Mouse (Mus musculus) cerebellum, adult (tissue): ENCODE data around the gene Tpo.

Source experiments
- ATAC-seq: cut with Nextera tagmentation; 2 replicates; pipeline ENCODE4 v1.9.2; 2017; ENCODE audit warnings: mild to moderate bottlenecking, moderate library complexity, mixed read lengths; ENCODE audit not compliant: insufficient number of reproducible peaks, low FRiP score, low TSS enrichment

Gene Tpo

DNA sequence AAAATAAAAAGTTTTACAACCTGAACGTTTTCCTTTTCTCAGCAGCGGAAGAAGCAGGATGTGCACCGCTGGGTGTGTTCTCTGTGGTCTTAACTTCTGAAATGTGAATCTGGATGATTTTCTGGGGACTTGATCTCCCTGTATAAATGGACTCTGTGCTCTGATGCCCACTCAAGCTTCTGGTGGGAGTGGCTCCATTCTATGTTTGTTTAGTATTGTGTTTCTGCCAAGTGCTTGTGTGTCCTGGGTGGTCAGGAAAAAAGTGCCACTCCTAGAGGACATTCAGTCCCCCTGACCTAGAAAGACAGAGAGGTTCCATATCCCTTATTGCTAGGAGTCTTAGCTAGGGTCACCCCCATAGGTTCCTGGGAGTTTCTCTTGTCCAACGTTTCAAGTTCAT, at the start of gene Tpo:
Tpo (minus strand) TSS at position 101 of the 400 bp plus-strand sequence.
- ATAC-seq: no peak

DNA sequence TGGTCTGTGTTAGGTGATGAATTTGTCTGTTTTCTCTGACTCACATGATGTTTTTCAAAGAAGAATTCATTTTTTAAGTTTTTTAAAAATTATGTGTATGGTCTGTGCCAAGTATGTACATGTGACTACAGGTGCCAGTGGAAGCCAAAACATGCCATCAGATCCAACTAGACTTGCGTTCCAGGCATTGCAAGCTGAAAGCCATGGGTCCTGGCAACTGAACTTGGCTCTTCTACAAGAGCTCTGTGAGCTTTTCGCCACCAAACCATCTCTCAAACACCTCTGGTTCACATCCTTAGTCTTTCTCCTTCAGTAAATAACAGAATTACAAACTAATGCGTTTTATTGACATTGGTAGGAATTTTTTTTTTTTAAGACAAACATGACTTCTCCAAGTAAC, 49.3 kb upstream of the Tpo start:
- ATAC-seq: no peak

DNA sequence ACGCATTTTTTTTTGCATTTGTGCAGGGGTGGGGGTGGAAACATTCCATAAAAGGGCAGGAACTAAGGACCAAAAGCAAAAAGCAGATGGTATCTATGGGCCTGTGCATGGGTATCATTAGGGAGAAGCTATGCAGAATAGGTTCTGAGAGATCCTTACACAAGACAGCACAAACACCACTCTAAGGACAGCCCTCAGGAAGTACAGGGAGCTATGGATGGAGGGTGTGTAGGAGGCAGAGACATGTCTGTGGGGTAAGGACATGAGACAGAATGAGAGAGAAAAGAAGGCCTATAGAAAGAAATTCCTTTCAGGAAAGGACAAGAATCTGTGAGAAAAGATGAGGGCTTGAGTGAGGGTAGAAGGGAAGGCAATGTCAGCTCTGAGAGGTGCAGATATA, 47.2 kb upstream of the Tpo start:
- no peak for ATAC-seq

DNA sequence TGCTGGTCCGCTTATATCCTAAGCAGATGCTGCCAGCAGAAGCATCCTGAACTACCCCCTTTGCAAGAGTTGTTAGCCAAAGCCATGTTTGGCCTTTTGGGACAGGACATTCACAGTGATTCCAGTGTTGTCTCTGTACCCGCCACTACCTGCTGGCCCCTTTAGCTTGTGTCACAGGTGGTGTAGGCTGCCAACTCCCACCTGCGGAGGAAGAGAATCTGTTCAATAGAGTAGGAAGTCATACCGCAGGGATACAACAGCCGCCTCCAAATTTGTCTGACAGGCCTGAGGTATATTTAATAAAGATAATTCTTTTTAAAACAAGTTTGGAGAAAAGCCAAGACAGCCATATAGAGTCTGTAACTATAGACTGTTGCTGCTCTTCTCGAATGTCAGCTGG, 45.5 kb upstream of the Tpo start:
- no peak for ATAC-seq

DNA sequence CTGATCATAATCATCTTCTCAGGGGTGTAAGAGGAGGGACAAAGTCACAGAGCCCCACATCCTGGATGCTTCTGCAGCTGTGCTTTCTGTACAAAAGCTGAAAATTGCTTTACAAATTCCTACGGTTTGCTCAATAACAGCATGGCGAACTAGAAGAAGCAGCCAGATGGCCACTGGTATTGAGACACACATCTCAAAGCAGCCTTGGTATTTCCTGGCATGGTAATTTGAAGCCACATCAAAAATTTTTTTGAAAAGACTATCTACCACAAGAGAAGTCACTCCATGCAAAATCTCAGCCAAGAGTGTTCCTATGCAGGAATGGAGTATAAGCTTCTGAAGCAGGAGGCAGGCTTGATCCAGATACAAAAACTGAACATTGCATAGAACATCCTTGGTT, 45.1 kb upstream of the Tpo start:
- no peak for ATAC-seq

DNA sequence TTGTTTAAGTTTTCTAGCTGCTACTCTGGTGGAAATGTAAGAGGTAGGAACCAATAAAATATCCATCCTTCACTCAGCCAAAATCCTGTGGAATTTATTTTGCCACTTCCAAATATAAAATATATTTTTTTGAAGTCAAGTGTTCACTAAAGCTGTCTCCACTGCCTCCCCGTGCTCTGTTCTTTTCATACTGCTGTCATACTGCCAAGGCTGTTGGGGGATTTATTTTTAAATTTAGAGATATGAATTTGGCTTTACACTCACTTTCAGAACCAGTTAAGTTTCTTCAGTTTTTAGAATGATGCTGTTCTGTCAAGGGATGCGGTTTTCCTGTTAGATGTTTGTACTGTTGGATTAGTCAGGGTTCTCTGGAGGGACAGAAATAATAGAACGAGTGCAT, 36.1 kb upstream of the Tpo start:
- no peak for ATAC-seq

DNA sequence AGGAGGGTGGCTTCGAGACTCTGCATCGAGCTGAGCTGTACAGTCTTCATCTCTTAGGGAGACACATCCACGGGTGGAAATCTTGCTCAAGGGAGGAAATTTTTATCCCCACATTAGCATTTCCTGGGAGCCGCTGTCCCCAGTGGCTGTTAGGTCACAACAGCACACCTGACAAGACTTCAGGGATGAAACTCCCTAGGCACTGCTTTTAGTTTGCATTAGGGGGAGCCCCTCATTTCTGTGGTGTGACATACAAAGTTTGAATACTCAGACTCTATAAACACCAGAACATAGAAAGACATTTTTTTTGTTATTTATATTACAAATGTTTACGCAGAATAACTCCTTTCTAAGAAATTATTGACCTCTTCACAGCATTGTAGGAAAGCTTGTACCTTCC, 32.1 kb upstream of the Tpo start:
- no peak for ATAC-seq

DNA sequence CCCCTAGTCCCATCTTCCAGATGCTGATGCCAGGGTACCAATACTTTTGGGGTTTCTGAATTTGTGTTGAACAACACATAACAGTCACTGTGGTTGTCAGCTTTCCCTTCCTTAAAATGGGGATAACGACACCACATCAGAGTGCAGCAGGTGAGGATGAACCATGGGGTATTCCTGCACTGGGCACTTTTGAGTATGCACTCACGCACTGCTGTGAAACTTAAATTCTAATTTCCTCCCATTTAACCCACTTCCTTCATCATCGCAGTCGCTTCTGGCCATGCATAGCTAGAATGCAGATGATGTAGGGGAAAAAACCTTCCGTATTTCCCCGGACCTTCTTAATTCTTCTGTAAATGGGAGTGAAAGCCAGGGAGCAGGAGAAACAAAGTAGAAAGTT, 31.6 kb upstream of the Tpo start:
- no peak for ATAC-seq

DNA sequence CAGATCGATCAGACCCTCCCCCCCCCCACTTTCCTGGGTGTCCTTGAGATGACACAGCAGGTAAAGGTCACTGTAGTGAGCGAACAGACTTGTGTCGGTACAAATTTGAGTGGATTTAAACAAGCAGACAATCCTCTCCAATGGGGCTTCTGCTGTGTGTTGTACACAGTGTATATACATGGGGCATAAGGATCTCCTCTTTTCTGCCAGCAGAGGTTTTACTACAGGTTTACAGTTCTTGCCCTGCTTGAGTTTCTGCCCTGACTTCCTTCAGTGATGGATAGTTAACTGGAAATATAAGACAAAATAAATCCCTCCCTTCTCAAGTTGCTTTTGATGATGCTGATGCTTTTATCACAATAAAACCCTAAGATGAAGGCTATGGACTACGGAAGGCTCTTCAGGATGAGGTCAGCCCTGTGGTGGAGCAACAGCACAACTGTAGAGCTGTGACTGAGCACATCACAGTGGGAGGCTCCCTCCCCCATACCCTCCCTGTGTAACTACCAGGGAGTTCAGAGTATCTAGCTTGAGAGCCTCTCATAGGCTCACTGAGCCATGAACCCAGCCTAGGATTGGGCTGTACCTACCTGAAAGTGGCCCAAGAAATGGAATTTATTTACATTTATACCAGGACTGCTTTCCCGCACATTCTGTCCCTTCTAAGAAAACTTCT, 29.4 kb upstream of the Tpo start:
- ATAC-seq: no peak

DNA sequence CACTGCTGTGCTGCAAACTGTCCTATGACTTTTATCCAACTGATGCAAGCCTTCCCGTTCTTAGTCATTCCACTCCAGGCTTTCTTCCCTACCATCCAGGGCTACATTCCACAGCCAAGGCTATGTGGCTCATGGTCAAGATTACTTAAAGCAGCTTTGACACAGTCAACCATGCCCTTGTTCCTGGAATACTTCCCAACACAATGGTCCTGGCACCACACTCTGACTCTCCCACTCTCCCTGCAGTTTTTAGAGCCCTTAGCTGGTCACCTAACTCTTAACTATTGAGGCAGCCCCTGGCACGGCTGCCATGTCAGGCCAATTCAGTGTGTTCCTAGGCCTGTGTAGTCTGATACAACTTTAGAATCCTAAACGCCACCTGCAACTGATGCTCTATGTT, 28.1 kb upstream of the Tpo start:
- no peak for ATAC-seq

DNA sequence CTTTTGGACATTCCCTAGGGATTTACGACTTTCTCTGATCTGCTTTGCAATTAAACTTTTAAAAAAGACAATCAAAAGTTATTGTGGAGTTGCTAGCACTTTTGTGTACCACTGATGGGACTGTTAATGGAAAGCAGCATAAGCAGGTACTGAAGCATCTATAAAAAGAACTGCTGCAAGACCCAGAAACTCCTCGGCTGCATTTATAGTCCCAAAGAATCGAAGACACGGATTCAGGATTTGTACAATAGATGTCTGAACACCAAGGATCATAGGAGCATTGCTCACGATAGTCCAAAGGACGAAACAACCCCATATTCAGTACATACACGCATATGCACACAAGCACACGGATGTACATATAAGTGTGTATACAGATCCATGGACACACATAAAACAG, 27.4 kb upstream of the Tpo start:
- ATAC-seq: no peak

DNA sequence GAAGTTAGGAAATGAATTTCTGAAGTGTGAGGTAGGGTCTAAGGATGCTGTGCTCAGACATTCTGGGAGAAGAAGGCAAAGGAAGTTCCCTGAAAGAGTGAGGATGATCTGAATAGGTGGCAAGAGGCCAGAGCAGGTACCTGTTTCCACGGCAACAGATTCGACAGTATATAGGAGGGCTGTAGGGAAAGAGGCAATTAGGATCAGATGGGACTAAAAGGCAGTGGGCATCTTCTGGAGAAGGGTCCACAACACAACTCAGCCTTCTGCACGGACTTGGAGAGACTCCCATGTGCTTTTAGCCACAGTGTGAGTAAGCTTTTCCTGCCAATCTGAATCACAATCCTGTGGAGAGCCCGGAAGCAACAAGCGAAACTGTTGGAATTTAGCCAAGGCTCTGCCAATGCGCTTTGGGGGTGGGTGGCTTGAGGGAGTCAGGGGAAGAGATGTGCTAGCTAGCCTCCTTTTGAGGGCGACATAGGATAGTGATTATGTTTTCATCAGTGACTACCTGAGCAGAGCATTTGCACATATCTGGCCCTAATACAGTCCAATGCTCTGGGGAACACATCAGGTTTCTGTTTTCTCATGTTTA, 21.8 kb upstream of the Tpo start:
- no peak for ATAC-seq

DNA sequence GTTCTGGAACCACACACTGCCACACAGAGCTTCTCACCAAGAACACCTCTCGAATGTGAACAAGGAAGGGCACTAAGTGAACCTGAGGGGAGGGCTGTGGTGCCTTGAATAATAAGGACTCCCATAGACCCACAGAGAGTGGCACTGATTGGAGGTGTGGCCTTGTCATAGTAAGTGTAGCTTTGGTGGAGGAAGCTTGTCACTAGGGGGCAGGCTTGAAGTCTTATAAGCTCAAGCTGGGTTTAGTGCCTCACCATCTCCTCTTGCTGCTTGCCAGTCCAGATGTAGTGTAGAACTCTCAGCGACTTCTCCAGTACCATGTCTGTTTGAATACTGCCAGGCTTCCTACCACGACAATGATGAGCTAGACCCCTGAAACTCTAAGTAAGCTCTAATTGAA, 9.7 kb upstream of the Tpo start:
- no peak for ATAC-seq

DNA sequence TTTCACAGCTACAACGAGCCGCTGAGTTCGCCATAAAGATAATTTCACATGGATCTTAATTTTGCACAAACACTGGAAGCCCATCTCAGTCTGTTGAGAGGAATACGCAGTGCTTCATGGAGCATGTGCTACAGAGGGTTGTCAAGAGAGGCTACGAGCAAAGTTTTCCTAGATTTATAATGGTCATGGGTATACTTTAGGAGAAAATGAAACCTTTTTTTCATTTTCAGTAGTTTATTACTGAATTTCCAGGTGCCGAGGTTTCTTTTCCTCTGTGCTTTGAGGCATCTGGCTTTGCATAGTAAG, 3.1 kb downstream of the Tpo start:
- no peak for ATAC-seq

DNA sequence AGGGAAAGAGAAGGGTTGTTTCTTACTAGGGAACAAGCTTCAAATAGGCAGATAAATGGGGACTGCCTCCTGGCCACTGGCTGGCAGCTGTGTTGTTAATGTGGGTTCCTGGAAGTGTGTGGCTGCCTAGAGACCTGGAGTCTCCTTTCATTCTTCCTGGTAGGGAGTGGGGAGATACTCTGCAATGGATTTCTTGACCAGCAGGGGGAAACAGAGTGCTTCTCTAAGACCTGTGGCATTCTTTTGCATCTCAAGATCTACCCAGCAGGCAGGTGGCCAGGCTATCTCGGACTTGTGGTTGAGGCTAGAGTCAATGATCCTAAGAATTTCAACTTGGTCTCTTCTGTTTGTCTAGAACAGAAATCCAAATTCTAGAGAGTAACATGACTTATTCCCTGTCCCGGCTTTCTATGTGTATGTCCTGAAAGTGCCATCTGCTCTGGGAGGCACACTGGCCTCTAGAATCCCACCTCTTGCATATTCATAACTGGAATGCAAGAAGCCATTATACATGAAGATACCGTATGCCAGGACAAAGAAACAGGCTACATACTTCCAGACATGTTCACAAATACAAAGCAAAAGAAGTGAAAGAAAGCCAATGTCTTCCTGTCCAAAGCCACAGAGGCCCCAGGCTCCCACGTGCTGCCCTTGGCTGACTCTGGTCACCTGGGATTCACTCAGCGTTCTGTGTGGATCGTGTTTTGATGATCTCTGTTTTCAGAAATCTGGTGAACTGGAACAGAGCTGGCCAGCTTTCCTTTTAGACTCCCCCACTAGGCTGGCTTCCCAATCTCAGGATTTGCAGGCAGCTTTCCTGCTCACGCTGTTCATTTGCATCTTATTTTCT, 3.6 kb downstream of the Tpo start:
- ATAC-seq: 0 out of 2 replicates have a peak, but pooled peaks have one; percentile 52

DNA sequence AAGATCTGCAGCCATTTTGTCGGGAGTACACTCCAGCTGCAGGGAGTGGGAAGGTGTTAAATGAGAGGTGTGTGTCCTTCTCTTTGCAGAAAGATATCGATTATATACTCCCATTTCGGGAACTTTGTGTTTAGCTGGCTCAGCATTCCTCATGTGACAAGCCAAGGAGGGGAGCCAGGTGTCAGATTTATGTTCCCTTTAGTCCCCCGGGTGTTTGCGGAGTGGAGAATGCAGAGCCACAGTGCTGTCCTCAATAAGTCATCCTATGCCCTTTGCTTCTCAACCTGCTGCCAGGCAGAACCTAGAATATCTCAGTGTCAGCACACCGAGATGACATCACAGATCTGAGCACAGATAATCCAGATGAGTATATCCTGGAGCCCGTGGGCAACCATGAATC, 10.1 kb downstream of the Tpo start:
- no peak for ATAC-seq

DNA sequence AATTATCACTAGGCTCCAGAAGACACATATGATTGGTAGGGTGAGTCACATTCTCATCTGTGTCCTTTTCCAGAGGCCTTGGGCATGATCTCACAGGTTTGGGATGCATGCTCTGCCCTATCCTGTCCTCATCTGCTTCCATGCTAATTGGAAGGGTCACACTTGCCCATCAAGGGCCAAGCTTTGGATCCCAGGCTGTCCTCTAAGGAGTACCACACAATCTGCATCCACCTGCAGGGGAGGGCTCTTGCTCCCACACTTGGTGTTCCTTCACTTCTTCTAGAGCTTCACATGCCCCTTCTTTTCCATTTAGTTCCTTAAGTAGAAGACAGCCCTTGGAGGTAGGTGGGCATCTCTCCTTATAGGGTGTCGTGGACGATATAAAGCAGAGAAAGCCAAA, 20.2 kb downstream of the Tpo start:
- no peak for ATAC-seq

DNA sequence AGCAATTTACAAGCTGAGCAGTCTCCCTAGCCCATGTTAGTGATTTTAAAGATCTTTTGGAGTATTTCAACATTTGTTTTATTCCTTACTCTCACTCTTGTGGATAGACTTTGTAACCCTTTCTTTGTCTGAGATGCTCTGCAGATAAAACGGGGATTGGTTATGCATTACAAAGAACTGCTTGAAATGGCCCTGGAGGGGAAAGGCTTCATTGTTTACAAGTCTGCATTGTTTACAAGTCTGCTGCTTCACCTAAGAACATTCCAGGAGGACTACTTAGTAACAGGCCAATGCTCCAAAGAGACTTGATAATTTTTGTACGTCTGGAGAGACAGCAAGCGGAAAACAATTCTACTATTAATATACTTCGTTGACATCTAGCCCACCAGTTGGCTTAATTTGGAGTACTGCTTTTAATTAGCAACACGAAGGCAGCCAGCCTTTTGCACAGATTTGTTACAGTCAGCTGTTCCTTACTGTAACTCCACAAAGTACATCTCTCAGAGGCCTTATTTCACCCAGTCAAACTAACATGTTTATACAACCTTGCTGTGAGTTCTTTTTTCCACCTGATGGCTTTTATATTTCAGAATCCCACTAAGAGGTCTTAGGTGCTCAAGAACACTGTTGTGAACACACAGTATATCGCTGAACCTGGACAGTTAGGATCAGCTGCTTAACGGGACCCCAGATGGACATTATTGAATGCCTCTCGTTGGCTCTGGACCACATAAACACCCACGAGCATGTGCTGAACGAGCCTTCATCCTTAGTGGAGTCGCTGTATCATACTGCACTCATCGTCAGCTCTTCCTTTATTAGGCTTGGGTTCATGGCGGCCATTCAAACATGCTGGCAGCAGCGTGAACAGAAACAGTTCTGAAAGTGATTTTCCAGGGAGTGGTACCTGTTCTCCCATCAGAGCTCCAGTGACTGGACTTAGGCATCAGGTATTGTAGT, 22.5 kb downstream of the Tpo start:
- ATAC-seq: no peak

DNA sequence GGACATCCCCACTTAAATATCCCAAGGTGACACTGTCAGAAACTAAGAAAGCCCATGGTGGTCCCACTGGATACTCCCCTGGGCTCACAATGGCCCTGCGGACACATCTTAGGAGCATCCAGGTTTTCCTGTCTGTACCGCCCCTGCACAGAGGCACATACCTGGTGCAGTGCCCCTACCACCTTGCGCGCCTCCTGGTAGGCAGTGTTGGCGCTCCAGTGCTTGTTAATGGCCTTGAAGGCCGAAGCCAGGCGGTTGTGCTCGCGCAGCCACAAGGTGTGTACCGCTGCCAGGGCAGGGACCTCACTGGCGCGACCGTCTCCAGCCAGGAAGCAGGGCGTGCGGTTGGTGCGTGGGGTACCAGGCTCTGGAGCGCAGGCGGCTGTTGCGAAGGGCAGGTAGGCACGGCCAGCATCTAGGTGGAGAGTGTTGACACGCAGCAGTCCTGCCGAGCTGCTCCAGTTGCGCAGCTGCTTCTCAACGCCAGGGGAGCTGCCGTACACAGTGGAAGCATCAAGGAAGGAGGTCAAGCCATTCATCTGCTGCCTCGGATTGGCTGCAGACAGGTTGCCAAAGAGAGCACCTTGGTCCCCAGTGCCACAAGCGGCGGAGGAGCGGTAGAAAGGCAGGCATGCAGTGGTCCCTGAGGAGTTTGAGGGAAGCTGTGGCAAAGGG, 29.4 kb downstream of the Tpo start:
- peak; percentile 27; the same call in 1 of the 2 replicates for ATAC-seq

DNA sequence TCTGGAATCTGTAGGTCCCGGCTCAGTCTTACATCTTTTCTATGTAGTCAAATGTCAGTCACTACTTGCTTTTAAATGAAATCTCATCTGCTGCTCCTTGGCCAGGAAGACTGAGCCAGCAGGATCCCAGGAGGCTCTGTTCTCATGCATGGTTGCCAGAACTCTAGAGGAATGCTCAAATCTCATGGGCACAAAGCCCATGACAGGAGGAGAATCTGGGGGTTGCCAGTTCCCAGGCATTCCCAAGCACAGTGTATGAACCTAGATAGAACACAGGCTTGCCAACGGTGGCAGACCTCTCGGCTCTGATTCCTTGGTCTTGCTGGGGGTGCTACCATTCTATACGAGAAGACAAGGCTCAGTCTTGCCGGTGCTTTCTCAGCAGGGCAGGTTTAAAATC, 40.3 kb downstream of the Tpo start:
- peak; percentile 40; the same call in 1 of the 2 replicates for ATAC-seq
